Mouse (Mus musculus): Measurements from ENCODE around the gene Zbtb20. TPM values are rescaled to one million over a fixed set of nuclear protein-coding genes. Genes with fewer than 3 reads are reported as not detected.
A peak's percentile ranks its signal among the peaks of the same experiment; 100 is the strongest.

Gene Zbtb20
- total and polyA plus RNA-seq, 2 experiments from 2014 or later: 25.2 to 38.0 TPM

GRCm38 (mm10) chr16:42911815-42912214, 36.1 kb downstream of the Zbtb20 start:
- Histone ChIP-seq H3K27ac (ENCODE audit: low read depth, low read length) (no peak overlapping the region), H3K4me2 (ENCODE audit: low read depth, low read length, poor library complexity, severe bottlenecking) (no peak overlapping the region), H3K9ac (replicated peaks; ENCODE audit: low read length, poor library complexity, severe bottlenecking) (no peak overlapping the region), H3K4me3 (ENCODE audit: low read depth, low read length) (no peak overlapping the region), H3K4me1 (ENCODE audit: insufficient read depth, low read length) (no peaks in the 10 kb centered on the region), H3K36me3 (ENCODE audit: insufficient read depth, low read length) (no peaks in the 10 kb centered on the region), H3K9me3 (ENCODE audit: low read length) (no peaks in the 10 kb centered on the region), H3K27me3 (ENCODE audit: insufficient read depth, low read length) (no peaks in the 10 kb centered on the region)
- DNase-seq (ENCODE audit: low spot score) (no peak), ATAC-seq (ENCODE audit: low FRiP score) (no peak)
- no peak; the same call in 1 of the 2 replicates for TF ChIP-seq CTCF (IDR thresholded peaks at IDR 0.05)
- 78% methylated on average over 5 of the region's 5 CpGs for WGBS

GRCm38 (mm10) chr16:42913291-42913690, 37.6 kb downstream of the Zbtb20 start:
- Histone ChIP-seq H3K4me1 (ENCODE audit: insufficient read depth, low read length) (no peaks in the 10 kb centered on the region), H3K9me3 (ENCODE audit: low read length) (no peaks in the 10 kb centered on the region), H3K4me3 (ENCODE audit: low read depth, low read length) (no peak overlapping the region), H3K4me2 (ENCODE audit: low read depth, low read length, poor library complexity, severe bottlenecking) (no peak overlapping the region), H3K9ac (replicated peaks; ENCODE audit: low read length, poor library complexity, severe bottlenecking) (no peak overlapping the region), H3K27me3 (ENCODE audit: insufficient read depth, low read length) (no peaks in the 10 kb centered on the region), H3K36me3 (ENCODE audit: insufficient read depth, low read length) (no peaks in the 10 kb centered on the region), H3K27ac (ENCODE audit: low read depth, low read length) (no peak overlapping the region)
- DNase-seq (ENCODE audit: low spot score) (no peak), ATAC-seq (ENCODE audit: low FRiP score) (no peak)
- TF ChIP-seq CTCF (IDR thresholded peaks at IDR 0.05): no peak
- whole genome bisulfite sequencing: 62% methylated on average over 8 of the region's 8 CpGs

- ATAC-seq (ENCODE audit: low FRiP score): peak; percentile 75; the same call in 1 of the 2 replicates
These were observed 38.9 kb downstream of the Zbtb20 start for GRCm38 (mm10) chr16:42914457-42915085.

GRCm38 (mm10) chr16:42919992-42920760, 44.5 kb downstream of the Zbtb20 start:
- Histone ChIP-seq H3K36me3 (ENCODE audit: insufficient read depth, low read length) (no peaks in the 10 kb centered on the region), H3K9ac (replicated peaks; ENCODE audit: low read length, poor library complexity, severe bottlenecking) (no peak overlapping the region), H3K27me3 (ENCODE audit: insufficient read depth, low read length) (no peaks in the 10 kb centered on the region), H3K4me1 (ENCODE audit: insufficient read depth, low read length) (no peaks in the 10 kb centered on the region), H3K9me3 (ENCODE audit: low read length) (no peaks in the 10 kb centered on the region), H3K27ac (ENCODE audit: low read depth, low read length) (no peak overlapping the region), H3K4me3 (ENCODE audit: low read depth, low read length) (no peak overlapping the region), H3K4me2 (ENCODE audit: low read depth, low read length, poor library complexity, severe bottlenecking) (no peak overlapping the region)
- ATAC-seq (ENCODE audit: low FRiP score) (no peak), DNase-seq (ENCODE audit: low spot score) (no peak)
- TF ChIP-seq CTCF (IDR thresholded peaks at IDR 0.05): no peak
- 96% methylated on average over 5 of the region's 5 CpGs for WGBS

More at GRCm38 (mm10) chr16:42914457-42915085, 38.9 kb downstream of the Zbtb20 start:
- H3K27ac ChIP-seq (ENCODE audit: low read depth, low read length): no peak overlapping the region
- no peak overlapping the region for H3K4me2 ChIP-seq (ENCODE audit: low read depth, low read length, poor library complexity, severe bottlenecking)
- peak; percentile 69 for TF ChIP-seq CTCF (IDR thresholded peaks at IDR 0.05)
- no peaks in the 10 kb centered on the region for H3K36me3 ChIP-seq (ENCODE audit: insufficient read depth, low read length)
- H3K4me1 ChIP-seq (ENCODE audit: insufficient read depth, low read length): no peaks in the 10 kb centered on the region
- no peak overlapping the region for H3K9ac ChIP-seq (replicated peaks; ENCODE audit: low read length, poor library complexity, severe bottlenecking)
- H3K4me3 ChIP-seq (ENCODE audit: low read depth, low read length): no peak overlapping the region
- peak; percentile 77 for DNase-seq (ENCODE audit: low spot score)
- H3K27me3 ChIP-seq (ENCODE audit: insufficient read depth, low read length): no peaks in the 10 kb centered on the region
- H3K9me3 ChIP-seq (ENCODE audit: low read length): no peaks in the 10 kb centered on the region
- WGBS: 38% methylated on average over 8 of the region's 8 CpGs

- ATAC-seq (ENCODE audit: low FRiP score) (no peak), DNase-seq (ENCODE audit: low spot score) (peak; percentile 13)
- WGBS: 61% methylated on average over 4 of the region's 4 CpGs
- Histone ChIP-seq H3K4me2 (ENCODE audit: low read depth, low read length, poor library complexity, severe bottlenecking) (no peak overlapping the region), H3K9me3 (ENCODE audit: low read length) (no peaks in the 10 kb centered on the region), H3K9ac (replicated peaks; ENCODE audit: low read length, poor library complexity, severe bottlenecking) (no peak overlapping the region), H3K4me3 (ENCODE audit: low read depth, low read length) (no peak overlapping the region), H3K36me3 (ENCODE audit: insufficient read depth, low read length) (no peaks in the 10 kb centered on the region), H3K4me1 (ENCODE audit: insufficient read depth, low read length) (no peaks in the 10 kb centered on the region), H3K27ac (ENCODE audit: low read depth, low read length) (no peak overlapping the region), H3K27me3 (ENCODE audit: insufficient read depth, low read length) (no peaks in the 10 kb centered on the region)
- no peak for TF ChIP-seq CTCF (IDR thresholded peaks at IDR 0.05)
These were observed 45.8 kb downstream of the Zbtb20 start for GRCm38 (mm10) chr16:42921436-42921835.

- Histone ChIP-seq H3K9me3 (ENCODE audit: low read length) (no peaks in the 10 kb centered on the region), H3K4me2 (ENCODE audit: low read depth, low read length, poor library complexity, severe bottlenecking) (no peak overlapping the region), H3K4me1 (ENCODE audit: insufficient read depth, low read length) (no peaks in the 10 kb centered on the region), H3K36me3 (ENCODE audit: insufficient read depth, low read length) (no peaks in the 10 kb centered on the region), H3K4me3 (ENCODE audit: low read depth, low read length) (no peak overlapping the region), H3K27ac (ENCODE audit: low read depth, low read length) (no peak overlapping the region), H3K27me3 (ENCODE audit: insufficient read depth, low read length) (no peaks in the 10 kb centered on the region), H3K9ac (replicated peaks; ENCODE audit: low read length, poor library complexity, severe bottlenecking) (no peak overlapping the region)
- ATAC-seq (ENCODE audit: low FRiP score): no peak
- WGBS: 55% methylated on average over 2 of the region's 2 CpGs
- no peak for TF ChIP-seq CTCF (IDR thresholded peaks at IDR 0.05)
- DNase-seq (ENCODE audit: low spot score): no peak
These were observed 62.5 kb downstream of the Zbtb20 start for GRCm38 (mm10) chr16:42938211-42938610.
